Mouse (Mus musculus) spleen, adult 2 months (tissue): ENCODE measurements around the gene Galr3.

Source experiments
- CTCF ChIP-seq: fragments of 200-500 bp; IDR thresholded peaks from 2 replicates; pipeline ENCODE4 v1.5.1; 2011; ENCODE audit warnings: mild to moderate bottlenecking, inconsistent platforms; ENCODE audit not compliant: insufficient read depth, insufficient read length, insufficient replicate concordance; ENCODE audit errors: extremely low read depth
- POLR2A ChIP-seq: fragments of 200-500 bp; IDR thresholded peaks from 2 replicates; pipeline ENCODE4 v1.6.1; 2011; ENCODE audit warnings: low read depth, low read length, inconsistent platforms

GRCm38 (mm10) chr15:79029519-79030241, 12.0 kb upstream of the Galr3 start:
- TF ChIP-seq CTCF, result no peak
- TF ChIP-seq POLR2A, result no peak
